Mouse (Mus musculus) MEL (cell line): ENCODE measurements around the gene Cd44. TPM values are rescaled to one million over a fixed set of nuclear protein-coding genes. Genes with fewer than 3 reads are reported as not detected.

Source experiments
- DNase-seq: peaks from one replicate; pipeline ENCODE4 v3.0.0; 2011; ENCODE audit warnings: low read depth, low spot score
- H3K27ac ChIP-seq: 2 replicates; pipeline ENCODE4 v1.5.1; 2012; ENCODE audit warnings: low read depth, mild to moderate bottlenecking, control low read depth, low read length, moderate library complexity; ENCODE audit not compliant: control insufficient read depth
- H3K27me3 ChIP-seq, 2 experiments: fragments of 150-350 bp in 1 of 2; sonication (generic) in 1 of 2; 2 replicates each; pipeline ENCODE4 v1.6.1; 2012; ENCODE audit warnings: low read length in 2 of 2, mild to moderate bottlenecking in 2 of 2, improper control_type of control experiment in 1 of 2, moderate library complexity in 1 of 2; ENCODE audit not compliant: insufficient read depth in 2 of 2, control insufficient read depth in 1 of 2
- H3K36me3 ChIP-seq, 2 experiments: 2 replicates each; pipeline ENCODE4 v1.6.1; 2012 to 2014; ENCODE audit warnings: low read length in 2 of 2, improper control_type of control experiment in 1 of 2, inconsistent platforms in 1 of 2, mild to moderate bottlenecking in 1 of 2; ENCODE audit not compliant: insufficient read depth in 2 of 2, control insufficient read depth in 1 of 2
- H3K4me1 ChIP-seq, 2 experiments: fragments of 150-350 bp in 1 of 2; sonication (generic) in 1 of 2; 2 replicates each; pipeline ENCODE4 v1.6.1; 2012; ENCODE audit warnings: low read length in 2 of 2, improper control_type of control experiment in 1 of 2, mild to moderate bottlenecking in 1 of 2; ENCODE audit not compliant: insufficient read depth in 2 of 2, control insufficient read depth in 1 of 2
- H3K4me3 ChIP-seq, 2 experiments: fragments of 150-350 bp in 1 of 2; sonication (generic) in 1 of 2; 2 replicates each; pipeline ENCODE4 v1.5.1; 2012; ENCODE audit warnings: low read depth in 2 of 2, low read length in 2 of 2, mild to moderate bottlenecking in 2 of 2, moderate library complexity in 2 of 2, control low read depth in 1 of 2, improper control_type of control experiment in 1 of 2; ENCODE audit not compliant: control insufficient read depth in 1 of 2, insufficient read depth in 1 of 2
- H3K79me2 ChIP-seq: 2 replicates; pipeline ENCODE4 v1.6.1; 2012; ENCODE audit warnings: mild to moderate bottlenecking, low read length, moderate library complexity; ENCODE audit not compliant: control insufficient read depth, poor library complexity, insufficient read depth
- H3K9ac ChIP-seq: 2 replicates; pipeline ENCODE4 v1.6.1; 2012; ENCODE audit warnings: low read depth, mild to moderate bottlenecking, control low read depth, low read length, moderate library complexity; ENCODE audit not compliant: control insufficient read depth, poor library complexity, severe bottlenecking
- H3K9me3 ChIP-seq: fragments of 150-350 bp; sonication (generic); replicated peaks from 2 replicates; pipeline ENCODE4 v1.6.1; 2012; ENCODE audit warnings: mild to moderate bottlenecking, low read length, improper control_type of control experiment, moderate library complexity; ENCODE audit not compliant: insufficient read depth
- BHLHE40 ChIP-seq: IDR thresholded peaks from 2 replicates; pipeline ENCODE4 v1.6.1; 2012; ENCODE audit warnings: low read depth, mild to moderate bottlenecking, inconsistent platforms, low read length, improper control_type of control experiment, borderline replicate concordance
- CHD1 ChIP-seq: IDR thresholded peaks from 2 replicates; pipeline ENCODE4 v1.6.1; 2012; ENCODE audit warnings: low read depth, mild to moderate bottlenecking, inconsistent platforms, low read length, improper control_type of control experiment
- CHD2 ChIP-seq: IDR thresholded peaks from 2 replicates; pipeline ENCODE4 v1.6.1; 2011; ENCODE audit warnings: low read length, improper control_type of control experiment
- CTCF ChIP-seq, 3 experiments: IDR thresholded peaks in 2 of 3; conservative IDR thresholded peaks in 1 of 3; 2 replicates each; pipeline ENCODE4 v1.5.1; 2011 to 2012; ENCODE audit warnings: low read length in 3 of 3, low read depth in 2 of 3, mild to moderate bottlenecking in 2 of 3, improper control_type of control experiment in 1 of 3, inconsistent platforms in 1 of 3, mixed read lengths in 1 of 3, moderate library complexity in 1 of 3; ENCODE audit not compliant: control insufficient read depth in 1 of 3, insufficient read depth in 1 of 3, poor library complexity in 1 of 3, severe bottlenecking in 1 of 3
- E2F4 ChIP-seq: IDR thresholded peaks from 2 replicates; pipeline ENCODE4 v1.6.1; 2011; ENCODE audit warnings: low read depth, low read length, improper control_type of control experiment, borderline replicate concordance
- EP300 ChIP-seq, 2 experiments: IDR thresholded peaks; 2 replicates each; pipeline ENCODE4 v1.6.1; 2011; ENCODE audit warnings: improper control_type of control experiment in 2 of 2, low read length in 2 of 2, low read depth in 1 of 2, mild to moderate bottlenecking in 1 of 2
- ETS1 ChIP-seq: IDR thresholded peaks from 2 replicates; pipeline ENCODE4 v1.6.1; 2012; ENCODE audit warnings: low read depth, mild to moderate bottlenecking, inconsistent platforms, low read length, improper control_type of control experiment, moderate library complexity
- GABPA ChIP-seq: IDR thresholded peaks from 2 replicates; pipeline ENCODE4 v1.6.1; 2012; ENCODE audit warnings: low read depth, mild to moderate bottlenecking, inconsistent platforms, low read length, improper control_type of control experiment, moderate library complexity
- GATA1 ChIP-seq: IDR thresholded peaks from 2 replicates; pipeline ENCODE4 v1.6.1; 2011; ENCODE audit warnings: low read depth, low read length, improper control_type of control experiment
- HCFC1 ChIP-seq: IDR thresholded peaks from 2 replicates; pipeline ENCODE4 v1.6.1; 2012; ENCODE audit warnings: low read depth, mild to moderate bottlenecking, inconsistent platforms, low read length, improper control_type of control experiment, moderate library complexity
- JUND ChIP-seq: IDR thresholded peaks from 2 replicates; pipeline ENCODE4 v1.6.1; 2011; ENCODE audit warnings: low read depth, mild to moderate bottlenecking, improper control_type of control experiment, low read length
- MAFK ChIP-seq: IDR thresholded peaks from 2 replicates; pipeline ENCODE4 v1.6.1; 2011; ENCODE audit warnings: low read depth, mild to moderate bottlenecking, low read length, improper control_type of control experiment, borderline replicate concordance
- MAX ChIP-seq: IDR thresholded peaks from 2 replicates; pipeline ENCODE4 v1.6.1; 2011; ENCODE audit warnings: low read length, improper control_type of control experiment
- MAZ ChIP-seq: IDR thresholded peaks from 2 replicates; pipeline ENCODE4 v1.6.1; 2012; ENCODE audit warnings: low read depth, mild to moderate bottlenecking, inconsistent platforms, low read length, improper control_type of control experiment
- MEF2A ChIP-seq: IDR thresholded peaks from 2 replicates; pipeline ENCODE4 v1.6.1; 2014; ENCODE audit warnings: low read depth, mild to moderate bottlenecking, inconsistent platforms, low read length, improper control_type of control experiment; ENCODE audit not compliant: poor library complexity, insufficient replicate concordance, severe bottlenecking; ENCODE audit errors: extremely low read depth
- MXI1 ChIP-seq: IDR thresholded peaks from 2 replicates; pipeline ENCODE4 v1.6.1; 2011; ENCODE audit warnings: mild to moderate bottlenecking, low read depth, low read length, improper control_type of control experiment
- MYB ChIP-seq: IDR thresholded peaks from 2 replicates; pipeline ENCODE4 v1.6.1; 2011; ENCODE audit warnings: mild to moderate bottlenecking, low read depth, low read length, improper control_type of control experiment
- NRF1 ChIP-seq: IDR thresholded peaks from 2 replicates; pipeline ENCODE4 v1.6.1; 2014; ENCODE audit warnings: low read depth, mild to moderate bottlenecking, inconsistent platforms, low read length, improper control_type of control experiment, moderate library complexity; ENCODE audit not compliant: poor library complexity, insufficient read depth, severe bottlenecking
- POLR2A ChIP-seq, 2 experiments: IDR thresholded peaks; 2 replicates each; pipeline ENCODE4 v1.6.1; 2011 to 2012; ENCODE audit warnings: low read length in 2 of 2, mild to moderate bottlenecking in 2 of 2, control low read depth in 1 of 2, improper control_type of control experiment in 1 of 2, low read depth in 1 of 2, moderate library complexity in 1 of 2; ENCODE audit not compliant: control insufficient read depth in 1 of 2, insufficient read depth in 1 of 2, poor library complexity in 1 of 2
- POLR2AphosphoS2 ChIP-seq: IDR thresholded peaks from 2 replicates; pipeline ENCODE4 v1.6.1; 2011; ENCODE audit warnings: low read length, improper control_type of control experiment
- POLR2AphosphoS5 ChIP-seq: IDR thresholded peaks from 2 replicates; pipeline ENCODE4 v1.6.1; 2012; ENCODE audit warnings: low read depth, borderline replicate concordance, mild to moderate bottlenecking, inconsistent platforms, low read length, moderate library complexity, mixed read lengths
- RAD21 ChIP-seq: IDR thresholded peaks from 2 replicates; pipeline ENCODE4 v1.6.1; 2011; ENCODE audit warnings: mild to moderate bottlenecking, low read depth, low read length, improper control_type of control experiment
- RCOR1 ChIP-seq: IDR thresholded peaks from 2 replicates; pipeline ENCODE4 v1.6.1; 2012; ENCODE audit warnings: low read depth, mild to moderate bottlenecking, inconsistent platforms, low read length, improper control_type of control experiment
- SIN3A ChIP-seq: IDR thresholded peaks from 2 replicates; pipeline ENCODE4 v1.6.1; 2012; ENCODE audit warnings: low read length, improper control_type of control experiment, inconsistent platforms
- SMC3 ChIP-seq: IDR thresholded peaks from 2 replicates; pipeline ENCODE4 v1.6.1; 2011; ENCODE audit warnings: low read depth, low read length, improper control_type of control experiment
- TAL1 ChIP-seq: IDR thresholded peaks from 2 replicates; pipeline ENCODE4 v1.6.1; 2012; ENCODE audit warnings: mild to moderate bottlenecking, inconsistent platforms, low read length, moderate library complexity, mixed read lengths
- TBP ChIP-seq: IDR thresholded peaks from 2 replicates; pipeline ENCODE4 v1.8.0; 2011; ENCODE audit warnings: low read depth, low read length, improper control_type of control experiment
- TCF12 ChIP-seq: IDR thresholded peaks from 2 replicates; pipeline ENCODE4 v1.6.1; 2014; ENCODE audit warnings: low read depth, mild to moderate bottlenecking, inconsistent platforms, low read length, improper control_type of control experiment, moderate library complexity
- UBTF ChIP-seq: IDR thresholded peaks from 2 replicates; pipeline ENCODE4 v1.6.1; 2012; ENCODE audit warnings: low read depth, mild to moderate bottlenecking, inconsistent platforms, low read length, improper control_type of control experiment, moderate library complexity, borderline replicate concordance; ENCODE audit not compliant: insufficient read depth
- USF1 ChIP-seq: IDR thresholded peaks from 2 replicates; pipeline ENCODE4 v1.6.1; 2014; ENCODE audit warnings: low read depth, mild to moderate bottlenecking, inconsistent platforms, low read length, improper control_type of control experiment, moderate library complexity
- USF2 ChIP-seq, 2 experiments: IDR thresholded peaks; 2 replicates each; pipeline ENCODE4 v1.6.1; 2011 to 2012; ENCODE audit warnings: improper control_type of control experiment in 2 of 2, low read length in 2 of 2, borderline replicate concordance in 1 of 2, inconsistent platforms in 1 of 2, low read depth in 1 of 2, mild to moderate bottlenecking in 1 of 2; ENCODE audit not compliant: insufficient read depth in 1 of 2
- ZKSCAN1 ChIP-seq: IDR thresholded peaks from 2 replicates; pipeline ENCODE4 v1.6.1; 2012; ENCODE audit warnings: low read depth, mild to moderate bottlenecking, inconsistent platforms, low read length, improper control_type of control experiment, moderate library complexity
- ZMIZ1 ChIP-seq: IDR thresholded peaks from 2 replicates; pipeline ENCODE4 v1.6.1; 2012; ENCODE audit warnings: low read depth, mild to moderate bottlenecking, inconsistent platforms, low read length, improper control_type of control experiment, moderate library complexity
- ZNF384 ChIP-seq: IDR thresholded peaks from 2 replicates; pipeline ENCODE4 v1.6.1; 2012; ENCODE audit warnings: low read depth, mild to moderate bottlenecking, inconsistent platforms, low read length, improper control_type of control experiment
- polyA plus RNA-seq, 2 experiments: library from polyadenylated mRNA; stranded (reverse) in 1 of 2; unstranded in 1 of 2; fragments of >175 nt in 1 of 2; fragments of >200 nt in 1 of 2; gene quantifications; 2 replicates each; pipeline versions ENCODE4 v1.2.1 to v1.2.4; 2012; ENCODE audit warnings: low replicate concordance in 2 of 2, low read depth in 1 of 2; ENCODE audit not compliant: insufficient read length in 2 of 2, insufficient read depth in 1 of 2, missing spikeins in 1 of 2
- total RNA-seq: library from RNA; depleted of rRNA; stranded (reverse); fragments of 300-350 nt; gene quantifications from 2 replicates; pipeline ENCODE4 v1.2.3, GENCODE M21; 2012; rRNA removed

The Cd44 gene
- total RNA-seq (43.8 and 58.5 TPM in 2 replicates), polyA plus RNA-seq (100 to 1,000 TPM in 1 of 2 experiments, 10 to 100 TPM in 1; 53.9 to 226 TPM)

DNA sequence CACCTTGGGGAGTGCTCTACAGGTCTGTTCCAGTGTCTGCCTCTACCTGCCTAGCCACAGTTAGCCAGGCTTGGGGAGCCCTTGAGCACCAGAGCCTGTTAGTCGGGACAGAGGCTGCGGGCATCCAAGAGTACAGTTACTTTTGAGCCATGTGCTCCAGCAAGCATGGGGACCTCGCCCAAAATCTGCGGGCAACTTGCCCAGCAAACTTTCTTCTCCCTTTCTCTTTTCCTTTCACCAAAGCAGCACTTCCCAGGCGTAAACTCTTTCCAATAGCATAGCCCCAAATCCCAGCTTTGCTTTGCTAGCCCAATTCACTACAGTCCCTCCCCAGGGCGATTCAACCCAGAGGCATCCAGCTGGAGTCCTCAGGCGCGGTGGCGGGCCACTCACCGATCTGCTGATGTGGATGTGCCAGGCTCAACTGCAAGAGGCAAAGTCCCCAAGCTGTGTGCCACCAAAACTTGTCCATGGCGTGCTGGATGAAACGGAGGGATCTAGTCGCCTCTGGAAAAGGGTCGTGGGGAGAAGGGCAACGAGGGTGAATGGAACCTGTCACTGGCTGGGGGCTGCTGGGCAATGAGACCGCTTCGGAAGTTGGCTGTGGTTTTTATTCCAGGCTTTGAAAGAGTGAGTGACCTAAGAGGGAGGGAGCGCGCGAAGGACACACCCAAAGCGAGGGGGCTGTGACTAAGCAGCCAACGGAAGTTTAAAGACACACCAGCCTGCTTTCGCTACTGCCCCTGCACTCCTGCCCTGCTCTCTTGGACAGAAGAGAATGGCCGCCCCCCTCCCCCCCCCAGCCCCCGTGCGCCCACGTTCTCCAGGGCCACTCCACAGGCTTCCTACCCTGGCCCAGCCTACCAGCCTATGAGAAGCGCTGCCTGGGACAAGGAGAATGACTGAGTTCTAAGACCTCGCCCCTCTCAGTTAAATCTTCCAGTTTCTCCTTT is at the start of gene Cd44:
TSS of gene Cd44 (minus strand) at position 791 of the 953 bp plus-strand sequence.
- Histone ChIP-seq H3K79me2 (peaks cover 43% of the 10 kb centered on the region), H3K9me3 (no peaks in the 10 kb centered on the region), H3K4me1 (peaks cover 5 to 22% of the 10 kb centered on the region in 2 experiments), H3K27me3 (no peaks in the 10 kb centered on the region), H3K36me3 (peaks cover 0 to 15% of the 10 kb centered on the region in 2 experiments; a peak in 3 of 4 replicates), H3K27ac (peak within 1 kb of the TSS; percentile 80), H3K4me3 (peak within 1 kb of the TSS; percentile 88 to 89), H3K9ac (peak within 1 kb of the TSS; percentile 76)
- peak; percentile 91 for DNase-seq
- TF ChIP-seq TCF12 = peak; percentile 49
- no peak for TF ChIP-seq CHD2
- TF ChIP-seq RAD21 = no peak
- no peak for TF ChIP-seq CHD1
- peak in 1 of 2 experiments; percentile 64; a peak in 2 of 4 replicates for TF ChIP-seq EP300 (IDR thresholded peaks at IDR 0.05; ENCODE audit: low read depth in 1 of 2, low read length in 2 of 2)
- no peak for TF ChIP-seq ZKSCAN1
- no peak for TF ChIP-seq MEF2A
- TF ChIP-seq GABPA = no peak
- no peak for TF ChIP-seq NRF1
- TF ChIP-seq MAZ = 0 out of 2 replicates have a peak, but pooled peaks have one; percentile 38
- TF ChIP-seq HCFC1 = 0 out of 2 replicates have a peak, but pooled peaks have one; percentile 38
- TF ChIP-seq POLR2AphosphoS5 = no peak
- TF ChIP-seq MAFK = no peak
- peak; percentile 82 for TF ChIP-seq POLR2AphosphoS2
- TF ChIP-seq SMC3 = no peak
- no peak; the same call in 1 of the 2 replicates for TF ChIP-seq E2F4
- TF ChIP-seq JUND = no peak
- TF ChIP-seq UBTF = no peak
- TF ChIP-seq USF1 = no peak
- TF ChIP-seq ZNF384 = no peak
- TF ChIP-seq MXI1 = peak; percentile 90
- no peak for TF ChIP-seq USF2 (IDR thresholded peaks at IDR 0.05; ENCODE audit: borderline replicate concordance in 1 of 2, insufficient read depth in 1 of 2, low read depth in 1 of 2, low read length in 2 of 2)
- TF ChIP-seq BHLHE40 = no peak
- TF ChIP-seq CTCF (IDR thresholded peaks at IDR 0.05 in 2 of 3, conservative IDR thresholded peaks at IDR 0.05 in 1 of 3; ENCODE audit: control insufficient read depth in 1 of 3, insufficient read depth in 1 of 3, low read depth in 2 of 3, low read length in 3 of 3, poor library complexity in 1 of 3, severe bottlenecking in 1 of 3) = no peak
- peak; percentile 76; the same call in 1 of the 2 replicates for TF ChIP-seq ETS1
- TF ChIP-seq TAL1 = no peak
- no peak for TF ChIP-seq GATA1
- TF ChIP-seq MAX = peak; percentile 90
- peak; percentile 92 for TF ChIP-seq TBP
- TF ChIP-seq RCOR1 = no peak
- TF ChIP-seq SIN3A = peak; percentile 68; the same call in 1 of the 2 replicates
- peak; percentile 80; the same call in 1 of the 2 replicates for TF ChIP-seq ZMIZ1
- peak; percentile 75 to 87; a peak in 3 of 4 replicates for TF ChIP-seq POLR2A (IDR thresholded peaks at IDR 0.05; ENCODE audit: control insufficient read depth in 1 of 2, insufficient read depth in 1 of 2, low read depth in 1 of 2, low read length in 2 of 2, poor library complexity in 1 of 2)
- 0 out of 2 replicates have a peak, but pooled peaks have one; percentile 29 for TF ChIP-seq MYB
